Mouse (Mus musculus) erythroid progenitor cell, adult 5-6 weeks (primary cell): Measurements from ENCODE around the gene Slc31a2. TPM values are rescaled to one million over a fixed set of nuclear protein-coding genes. Genes with fewer than 3 reads are reported as not detected.

Source experiments
- ATAC-seq: replicated peaks from 2 replicates; pipeline ENCODE4 v1.8.0; 2016; ENCODE audit warnings: moderate number of reproducible peaks, mild to moderate bottlenecking, moderate TSS enrichment, inconsistent platforms; ENCODE audit not compliant: poor library complexity, low FRiP score, severe bottlenecking
- total RNA-seq, 2 experiments: library from RNA; stranded (forward) in 1 of 2; stranded (reverse) in 1 of 2; fragments of 150-400 nt in 1 of 2; fragments of 186-747, 209-891 nt in 1 of 2; gene quantifications; 2 replicates each; pipeline versions ENCODE4 v1.2.3 to v1.2.4; 2015 to 2017; ENCODE audit warnings: low replicate concordance in 2 of 2

Slc31a2 gene
- total RNA-seq, 2 experiments from 2014 or later = 3.0 to 9.6 TPM

- ATAC-seq = no peak
These were observed 46.0 kb downstream of the Slc31a2 start for GRCm38 (mm10) chr4:62308406-62308805.

GRCm38 (mm10) chr4:62312821-62313220 lies 50.5 kb downstream of the Slc31a2 start:
- ATAC-seq = no peak

GRCm38 (mm10) chr4:62313641-62314211 lies 51.4 kb downstream of the Slc31a2 start:
- ATAC-seq = no peak

- no peak for ATAC-seq
These were observed 52.2 kb downstream of the Slc31a2 start for GRCm38 (mm10) chr4:62314516-62314915.

- no peak for ATAC-seq
These were observed 54.1 kb downstream of the Slc31a2 start for GRCm38 (mm10) chr4:62316456-62316855.

- ATAC-seq = no peak
These were observed 55.9 kb downstream of the Slc31a2 start for GRCm38 (mm10) chr4:62318294-62318693.

- ATAC-seq = no peak
These were observed 60.3 kb downstream of the Slc31a2 start for GRCm38 (mm10) chr4:62322684-62323083.

GRCm38 (mm10) chr4:62326111-62326510 lies 63.7 kb downstream of the Slc31a2 start:
- ATAC-seq = no peak

- no peak for ATAC-seq
These were observed 66.7 kb downstream of the Slc31a2 start for GRCm38 (mm10) chr4:62328941-62329660.

GRCm38 (mm10) chr4:62331977-62332376 lies 69.6 kb downstream of the Slc31a2 start:
- ATAC-seq = no peak

- no peak for ATAC-seq
These were observed 76.2 kb downstream of the Slc31a2 start for GRCm38 (mm10) chr4:62338536-62338935.

- peak; percentile 49; the same call in 1 of the 2 replicates for ATAC-seq
These were observed 81.6 kb downstream of the Slc31a2 start for GRCm38 (mm10) chr4:62344000-62344399.

- no peak for ATAC-seq
These were observed 83.5 kb downstream of the Slc31a2 start for GRCm38 (mm10) chr4:62345827-62346226.

GRCm38 (mm10) chr4:62347605-62348328 lies 85.4 kb downstream of the Slc31a2 start:
- ATAC-seq = no peak

Other genes starting within 250 kb of the Slc31a2 start
- gene Mup20, start 208.4 kb upstream of the Slc31a2 start, total RNA-seq (2015; ENCODE audit: low replicate concordance) = not detected in 2 replicates
- gene Mup20, start 208.4 kb upstream of the Slc31a2 start, total RNA-seq (2017; ENCODE audit: low replicate concordance) = not detected in 2 replicates
- not detected in 2 replicates for gene Mup3, start 175.2 kb upstream of the Slc31a2 start, total RNA-seq (2015; ENCODE audit: low replicate concordance)
- not detected in 2 replicates for gene Mup3, start 175.2 kb upstream of the Slc31a2 start, total RNA-seq (2017; ENCODE audit: low replicate concordance)
- gene Mup21, start 111.7 kb upstream of the Slc31a2 start, total RNA-seq (2015; ENCODE audit: low replicate concordance) = not detected in 2 replicates
- gene Mup21, start 111.7 kb upstream of the Slc31a2 start, total RNA-seq (2017; ENCODE audit: low replicate concordance) = not detected in 2 replicates
- gene Zfp37, start 31.5 kb upstream of the Slc31a2 start, total RNA-seq (2015; ENCODE audit: low replicate concordance) = not detected in 2 replicates
- gene Zfp37, start 31.5 kb upstream of the Slc31a2 start, total RNA-seq (2017; ENCODE audit: low replicate concordance) = 0.98 and 2.2 TPM in 2 replicates
- 23.1 and 29.9 TPM in 2 replicates for gene Fkbp15, start 98.0 kb downstream of the Slc31a2 start, total RNA-seq (2015; ENCODE audit: low replicate concordance)
- 35.2 and 49.7 TPM in 2 replicates for gene Fkbp15, start 98.0 kb downstream of the Slc31a2 start, total RNA-seq (2017; ENCODE audit: low replicate concordance)
- gene Slc31a1, start 98.2 kb downstream of the Slc31a2 start, total RNA-seq (2015; ENCODE audit: low replicate concordance) = 6.7 and 10.1 TPM in 2 replicates
- 4.2 and 4.5 TPM in 2 replicates for gene Slc31a1, start 98.2 kb downstream of the Slc31a2 start, total RNA-seq (2017; ENCODE audit: low replicate concordance)
- 54.5 and 68.1 TPM in 2 replicates for gene Cdc26, start 146.1 kb downstream of the Slc31a2 start, total RNA-seq (2015; ENCODE audit: low replicate concordance)
- 17.9 and 37.6 TPM in 2 replicates for gene Cdc26, start 146.1 kb downstream of the Slc31a2 start, total RNA-seq (2017; ENCODE audit: low replicate concordance)
- gene Prpf4, start 146.2 kb downstream of the Slc31a2 start, total RNA-seq (2015; ENCODE audit: low replicate concordance) = 12.6 and 15.9 TPM in 2 replicates
- gene Prpf4, start 146.2 kb downstream of the Slc31a2 start, total RNA-seq (2017; ENCODE audit: low replicate concordance) = 13.6 and 14.2 TPM in 2 replicates
- gene Rnf183, start 172.7 kb downstream of the Slc31a2 start, total RNA-seq (2015; ENCODE audit: low replicate concordance) = not detected in 2 replicates
- gene Rnf183, start 172.7 kb downstream of the Slc31a2 start, total RNA-seq (2017; ENCODE audit: low replicate concordance) = not detected in 2 replicates
- gene Wdr31, start 208.3 kb downstream of the Slc31a2 start, total RNA-seq (2015; ENCODE audit: low replicate concordance) = 1.8 TPM in 1 of 2 replicates, not detected in the other
- gene Wdr31, start 208.3 kb downstream of the Slc31a2 start, total RNA-seq (2017; ENCODE audit: low replicate concordance) = 1.2 and 1.7 TPM in 2 replicates
- not detected in 2 replicates for gene Bspry, start 217.5 kb downstream of the Slc31a2 start, total RNA-seq (2015; ENCODE audit: low replicate concordance)
- not detected in 2 replicates for gene Bspry, start 217.5 kb downstream of the Slc31a2 start, total RNA-seq (2017; ENCODE audit: low replicate concordance)
- not detected in 2 replicates for gene Hdhd3, start 240.9 kb downstream of the Slc31a2 start, total RNA-seq (2015; ENCODE audit: low replicate concordance)
- not detected in 2 replicates for gene Hdhd3, start 240.9 kb downstream of the Slc31a2 start, total RNA-seq (2017; ENCODE audit: low replicate concordance)